Mouse (Mus musculus) liver, embryonic 14.5 days (tissue): ENCODE results near the gene Ccdc85b. TPM values are rescaled to one million over a fixed set of nuclear protein-coding genes. Genes with fewer than 3 reads are reported as not detected.

Experiments
- ATAC-seq: fragments of 200-750 bp; cut with Nextera tagmentation; 2 replicates; pipeline ENCODE4 v1.8.0; 2017; ENCODE audit warnings: moderate number of reproducible peaks, mild to moderate bottlenecking, moderate library complexity; ENCODE audit not compliant: insufficient read depth
- DNase-seq, 3 experiments: peaks; one replicate each; pipeline ENCODE4 v3.0.0-alpha.2; 2012 to 2013; ENCODE audit warnings: low read depth in 3 of 3, low spot score in 3 of 3
- H3K27ac ChIP-seq: fragments of 300-500 bp; sonication (generic); 2 replicates; pipeline ENCODE4 v1.5.1; 2014; ENCODE audit warnings: moderate library complexity, mild to moderate bottlenecking, control low read depth, inconsistent platforms
- H3K27me3 ChIP-seq: fragments of 300-500 bp; sonication (generic); 2 replicates; pipeline ENCODE4 v1.6.1; 2014; ENCODE audit warnings: mild to moderate bottlenecking, low read length, moderate library complexity; ENCODE audit not compliant: control insufficient read depth, insufficient read depth
- H3K36me3 ChIP-seq: fragments of 300-500 bp; sonication (generic); replicated peaks from 2 replicates; pipeline ENCODE4 v1.6.1; 2014; ENCODE audit warnings: low read depth; ENCODE audit not compliant: control insufficient read depth, insufficient read depth
- H3K4me1 ChIP-seq, 2 experiments: fragments of 200-500 bp in 1 of 2; fragments of 300-500 bp in 1 of 2; sonication (generic) in 1 of 2; replicated peaks; 2 replicates each; pipeline ENCODE4 v1.6.1; 2012 to 2014; ENCODE audit warnings: antibody characterized with exemption in 1 of 2, inconsistent platforms in 1 of 2, low read length in 1 of 2; ENCODE audit not compliant: control insufficient read depth in 2 of 2, insufficient read depth in 2 of 2
- H3K4me2 ChIP-seq: fragments of 300-500 bp; sonication (generic); 2 replicates; pipeline ENCODE4 v1.6.1; 2014; ENCODE audit warnings: low read depth, mild to moderate bottlenecking, control low read depth, moderate library complexity
- H3K4me3 ChIP-seq, 2 experiments: fragments of 200-500 bp in 1 of 2; fragments of 300-500 bp in 1 of 2; sonication (generic) in 1 of 2; 2 replicates each; pipeline ENCODE4 v1.5.1; 2012 to 2014; ENCODE audit warnings: low read depth in 2 of 2, low read length in 2 of 2, mild to moderate bottlenecking in 2 of 2, control low read depth in 1 of 2, inconsistent platforms in 1 of 2, moderate library complexity in 1 of 2; ENCODE audit not compliant: insufficient read depth in 1 of 2
- H3K9ac ChIP-seq: fragments of 300-500 bp; sonication (generic); replicated peaks from 2 replicates; pipeline ENCODE4 v1.6.1; 2014; ENCODE audit warnings: mild to moderate bottlenecking, control low read depth, moderate library complexity
- H3K9me3 ChIP-seq: fragments of 300-500 bp; sonication (generic); 2 replicates; pipeline ENCODE4 v1.6.1; 2016; ENCODE audit warnings: low read length, mixed read lengths; ENCODE audit not compliant: control insufficient read depth
- CTCF ChIP-seq: IDR thresholded peaks from 2 replicates; pipeline ENCODE4 v1.5.1; 2016; ENCODE audit warnings: antibody characterized with exemption, low read depth, control low read depth
- EP300 ChIP-seq: IDR thresholded peaks from 2 replicates; pipeline ENCODE4 v1.6.1; 2016; ENCODE audit warnings: antibody characterized with exemption, low read depth
- WGBS: fragments of 180-500 bp; shearing (Covaris S2); extraction: QIAGEN DNeasy Blood & Tissue Kit; methylation state at CpG from one replicate; pipeline ENCODE4 v1.1.7; 2014; ENCODE audit not compliant: insufficient replicate concordance; 5-methylcytosine and 5-hydroxymethylcytosine counted together
- polyA plus RNA-seq, 2 experiments: library from polyadenylated mRNA; depleted of rRNA in 1 of 2; stranded (reverse) in 1 of 2; unstranded in 1 of 2; fragments of >200 nt; fragmentation: Nextera tagmentation in 1 of 2; extraction: Ambion mirVana in 1 of 2; gene quantifications; 2 replicates each; pipeline versions ENCODE4 v1.2.1 to v1.2.3; 2012 to 2014

The Ccdc85b gene
- polyA plus RNA-seq, 2 experiments: 1.0 to 1.4 TPM

DNA sequence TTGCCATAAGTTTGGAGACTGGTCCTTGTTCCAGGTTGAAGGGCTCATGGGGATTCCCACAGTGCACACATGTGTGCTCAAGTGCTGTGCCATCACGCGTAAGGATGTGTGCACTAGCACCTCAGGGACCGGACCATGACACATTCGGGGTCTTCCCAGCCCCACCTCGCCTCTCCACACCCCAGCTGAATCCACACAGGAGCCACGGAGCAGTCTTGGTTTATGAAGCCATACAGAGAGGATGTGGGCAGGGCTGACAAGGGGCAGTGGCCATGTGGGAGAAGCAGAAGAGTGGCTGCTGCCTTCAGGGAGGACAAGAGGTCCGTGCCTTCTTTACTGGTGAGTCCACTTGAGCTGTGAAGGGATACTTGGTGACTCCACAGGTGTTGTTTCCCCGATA lies 7.3 kb upstream of the Ccdc85b start:
- H3K27ac ChIP-seq: no peak overlapping the region
- H3K4me3 ChIP-seq: no peak overlapping the region
- DNase-seq (no peak), ATAC-seq (no peak)
- 82% methylated on average over 8 of the region's 8 CpGs for WGBS
- no peaks in the 10 kb centered on the region; the same call in none of the 2 replicates for H3K36me3 ChIP-seq
- no peaks in the 10 kb centered on the region for H3K9me3 ChIP-seq
- H3K27me3 ChIP-seq: no peaks in the 10 kb centered on the region
- H3K9ac ChIP-seq: no peak overlapping the region
- H3K4me2 ChIP-seq: no peak overlapping the region
- peaks cover 3 to 7% of the 10 kb centered on the region in 2 experiments; a peak in 2 of 4 replicates for H3K4me1 ChIP-seq
- TF ChIP-seq EP300: no peak
- no peak for TF ChIP-seq CTCF

DNA sequence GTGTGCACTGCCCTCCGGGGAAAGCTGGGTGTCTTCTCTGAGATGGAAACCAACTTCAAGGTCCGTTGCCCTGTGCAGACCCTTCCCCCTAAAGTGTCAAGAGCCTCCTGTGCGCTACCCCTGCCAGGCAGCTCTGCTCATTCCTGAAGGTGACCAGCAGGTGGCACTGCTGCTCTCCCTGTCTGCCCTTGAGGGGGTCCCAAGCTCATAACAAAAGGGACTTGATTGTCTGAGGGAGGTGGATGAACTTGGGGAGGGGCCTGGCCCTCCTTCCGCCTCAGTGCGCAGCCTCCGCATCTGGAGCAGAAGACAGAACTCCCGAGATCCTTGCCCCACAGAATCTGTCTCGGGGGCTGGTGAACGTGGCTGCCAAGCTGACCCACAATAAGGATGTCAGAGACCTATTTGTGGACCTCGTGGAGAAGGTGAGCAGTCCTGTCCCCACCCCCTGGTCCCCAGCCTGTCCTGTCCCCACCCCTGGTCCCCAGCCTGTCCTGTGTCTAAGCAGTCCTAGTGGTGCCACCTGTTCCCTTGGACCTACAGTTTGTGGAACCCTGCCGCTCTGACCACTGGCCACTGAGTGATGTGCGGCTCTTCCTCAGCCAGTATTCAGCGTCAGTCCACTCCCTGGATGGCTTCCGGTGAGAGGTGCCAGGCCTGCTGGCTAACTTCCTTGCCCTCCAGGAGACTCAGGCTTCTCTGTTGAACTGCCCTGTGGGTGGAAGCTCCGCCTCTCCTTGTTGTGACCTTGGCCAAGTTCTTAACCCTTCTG lies 6.3 kb upstream of the Ccdc85b start:
- no peak for ATAC-seq

DNA sequence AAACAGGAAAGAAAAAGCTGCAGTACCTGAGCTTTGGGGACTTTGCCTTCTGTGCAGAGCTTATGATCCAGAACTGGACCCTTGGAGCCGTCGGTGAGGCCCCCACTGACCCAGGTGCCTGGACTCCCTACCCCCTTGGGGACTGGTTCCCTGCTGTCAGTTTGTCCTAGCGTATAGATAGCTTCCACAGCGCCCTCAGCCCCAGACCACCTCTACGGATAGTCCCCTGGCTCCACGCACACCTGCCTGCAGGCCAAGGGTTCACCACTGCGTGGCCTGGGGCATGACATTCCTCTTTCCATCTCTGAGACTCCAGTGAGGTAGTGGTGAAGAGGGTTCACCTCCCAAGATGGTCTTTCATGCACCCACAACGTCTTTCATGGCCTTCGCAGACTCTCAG lies 5.5 kb upstream of the Ccdc85b start:
- no peak overlapping the region for H3K4me2 ChIP-seq
- ATAC-seq: no peak
- WGBS: 84% methylated on average over 9 of the region's 9 CpGs
- H3K9me3 ChIP-seq: no peaks in the 10 kb centered on the region
- H3K9ac ChIP-seq: no peak overlapping the region
- no peak overlapping the region for H3K4me3 ChIP-seq
- H3K4me1 ChIP-seq: peaks cover 6 to 11% of the 10 kb centered on the region in 2 experiments
- no peak overlapping the region for H3K27ac ChIP-seq
- no peaks in the 10 kb centered on the region; the same call in none of the 2 replicates for H3K36me3 ChIP-seq
- no peak for TF ChIP-seq EP300
- TF ChIP-seq CTCF: no peak
- no peak for DNase-seq
- no peaks in the 10 kb centered on the region for H3K27me3 ChIP-seq

More for the DNA sequence above, 6.3 kb upstream of the Ccdc85b start:
- DNase-seq: no peak
- H3K4me2 ChIP-seq: no peak overlapping the region
- H3K9ac ChIP-seq: no peak overlapping the region
- H3K4me1 ChIP-seq: peaks cover 6 to 11% of the 10 kb centered on the region in 2 experiments
- no peaks in the 10 kb centered on the region for H3K9me3 ChIP-seq
- TF ChIP-seq EP300: no peak
- peak; percentile 92 for TF ChIP-seq CTCF
- no peaks in the 10 kb centered on the region; the same call in none of the 2 replicates for H3K36me3 ChIP-seq
- H3K27ac ChIP-seq: no peak overlapping the region
- H3K27me3 ChIP-seq: no peaks in the 10 kb centered on the region
- 62% methylated on average over 15 of the region's 15 CpGs for WGBS
- H3K4me3 ChIP-seq: no peak overlapping the region

GRCm38 (mm10) chr19:5461411-5461810 lies 3.7 kb upstream of the Ccdc85b start:
- TF ChIP-seq EP300 (no peak), CTCF (no peak)
- H3K27ac ChIP-seq: no peak overlapping the region
- peaks cover 14 to 19% of the 10 kb centered on the region in 2 experiments for H3K4me1 ChIP-seq
- DNase-seq: no peak
- WGBS: 74% methylated on average over 6 of the region's 6 CpGs
- no peaks in the 10 kb centered on the region for H3K9me3 ChIP-seq
- H3K4me3 ChIP-seq: peak overlapping the region; percentile 77 to 99; a peak in 3 of 4 replicates
- H3K36me3 ChIP-seq: no peaks in the 10 kb centered on the region; the same call in 1 of the 2 replicates
- no peak overlapping the region for H3K9ac ChIP-seq
- ATAC-seq: no peak
- H3K4me2 ChIP-seq: peak overlapping the region; percentile 90
- H3K27me3 ChIP-seq: no peaks in the 10 kb centered on the region

- Histone ChIP-seq H3K9ac (peak within 1 kb of the TSS; percentile 77), H3K27ac (peak within 1 kb of the TSS; percentile 45), H3K9me3 (no peaks in the 10 kb centered on the region), H3K4me2 (peak within 1 kb of the TSS; percentile 90), H3K27me3 (no peaks in the 10 kb centered on the region), H3K4me1 (peaks cover 19 to 20% of the 10 kb centered on the region in 2 experiments), H3K36me3 (no peaks in the 10 kb centered on the region; the same call in 1 of the 2 replicates), H3K4me3 (peak within 1 kb of the TSS; percentile 77 to 99)
- TF ChIP-seq EP300 (no peak), CTCF (no peak)
- DNase-seq (peak; percentile 71 to 75 (median 72)), ATAC-seq (peak; percentile 63)
- WGBS: under 1% methylated on average over 32 of the region's 32 CpGs
Measured at GRCm38 (mm10) chr19:5460465-5460911, 2.8 kb upstream of the Ccdc85b start, which contains the start of gene Fibp. Gene Fibp, plus strand, starts transcription at chr19:5460615.
